Mouse (Mus musculus) hindbrain, embryonic 15.5 days (tissue): Measurements from ENCODE around the gene Hydin. TPM values are rescaled to one million over a fixed set of nuclear protein-coding genes. Genes with fewer than 3 reads are reported as not detected.
A peak's percentile ranks its signal among the peaks of the same experiment; 100 is the strongest.

Experiments used
- ATAC-seq: fragments of 200-750 bp; cut with Nextera tagmentation; 2 replicates; pipeline ENCODE4 v1.8.0; 2017; ENCODE audit warnings: low read depth, moderate number of reproducible peaks, moderate TSS enrichment; ENCODE audit not compliant: low FRiP score
- H3K27ac ChIP-seq: fragments of 300-500 bp; sonication (generic); replicated peaks from 2 replicates; pipeline ENCODE4 v1.5.1; 2015; ENCODE audit warnings: mild to moderate bottlenecking, inconsistent platforms
- H3K27me3 ChIP-seq: fragments of 300-500 bp; sonication (generic); 2 replicates; pipeline ENCODE4 v1.6.1; 2015; ENCODE audit warnings: control low read depth, inconsistent platforms
- H3K36me3 ChIP-seq: fragments of 300-500 bp; sonication (generic); 2 replicates; pipeline ENCODE4 v1.6.1; 2015; ENCODE audit warnings: control low read depth, inconsistent platforms
- H3K4me1 ChIP-seq: fragments of 300-500 bp; sonication (generic); replicated peaks from 2 replicates; pipeline ENCODE4 v1.6.1; 2015; ENCODE audit warnings: control low read depth, inconsistent platforms
- H3K4me2 ChIP-seq: fragments of 300-500 bp; sonication (generic); 2 replicates; pipeline ENCODE4 v1.6.1; 2015; ENCODE audit warnings: moderate library complexity, mild to moderate bottlenecking, inconsistent platforms
- H3K4me3 ChIP-seq: fragments of 300-500 bp; sonication (generic); 2 replicates; pipeline ENCODE4 v1.5.1; 2015; ENCODE audit warnings: mild to moderate bottlenecking, inconsistent platforms
- H3K9ac ChIP-seq: fragments of 300-500 bp; sonication (generic); 2 replicates; pipeline ENCODE4 v1.6.1; 2015; ENCODE audit warnings: inconsistent platforms
- H3K9me3 ChIP-seq: fragments of 300-500 bp; sonication (generic); 2 replicates; pipeline ENCODE4 v1.6.1; 2016; ENCODE audit warnings: control low read depth, inconsistent platforms
- WGBS: fragments of 180-500 bp; shearing (Covaris S2); methylation state at CpG from one replicate; pipeline ENCODE4 v1.1.7; 2015; 5-methylcytosine and 5-hydroxymethylcytosine counted together
- polyA plus RNA-seq: library from polyadenylated mRNA; unstranded; fragments of >200 nt; fragmentation: Nextera tagmentation; extraction: Ambion mirVana; gene quantifications from 2 replicates; pipeline ENCODE4 v1.2.1, GENCODE M21; 2015

Hydin gene
- 0.33 and 0.41 TPM in 2 replicates for polyA plus RNA-seq

- H3K27ac ChIP-seq: no peak within 1 kb of the TSS
- WGBS: under 1% methylated on average over 15 of the region's 15 CpGs
- H3K9me3 ChIP-seq: no peaks in the 10 kb centered on the region
- peak; percentile 94 for ATAC-seq
- no peaks in the 10 kb centered on the region for H3K27me3 ChIP-seq
- H3K4me3 ChIP-seq: peak within 1 kb of the TSS; percentile 30
- H3K36me3 ChIP-seq: no peaks in the 10 kb centered on the region
- H3K9ac ChIP-seq: 0 out of 2 replicates have a peak within 1 kb of the TSS, but pooled peaks have one; percentile 10
- H3K4me1 ChIP-seq: peaks cover 11% of the 10 kb centered on the region
- H3K4me2 ChIP-seq: peak within 1 kb of the TSS; percentile 61
Observed at GRCm38 (mm10) chr8:110266741-110267140, at the start of gene Hydin. Gene Hydin (plus strand): TSS chr8:110266977.

- peaks cover 12% of the 10 kb centered on the region for H3K36me3 ChIP-seq
- peak overlapping the region; percentile 30; the same call in 1 of the 2 replicates for H3K9ac ChIP-seq
- WGBS: 29% methylated on average over 5 of the region's 5 CpGs
- H3K9me3 ChIP-seq: no peaks in the 10 kb centered on the region
- H3K4me1 ChIP-seq: peaks cover 25% of the 10 kb centered on the region
- H3K4me2 ChIP-seq: peak overlapping the region; percentile 74
- peak; percentile 43; the same call in 1 of the 2 replicates for ATAC-seq
- H3K27me3 ChIP-seq: no peaks in the 10 kb centered on the region
- peak overlapping the region; percentile 58 for H3K4me3 ChIP-seq
- H3K27ac ChIP-seq: peak overlapping the region; percentile 77
Observed at GRCm38 (mm10) chr8:110217198-110217597, 49.6 kb upstream of the Hydin start.

- H3K27ac ChIP-seq: peak overlapping the region; percentile 77
- H3K4me1 ChIP-seq: peaks cover 25% of the 10 kb centered on the region
- under 1% methylated on average over 43 of the region's 43 CpGs for WGBS
- peaks cover 17% of the 10 kb centered on the region for H3K36me3 ChIP-seq
- H3K9ac ChIP-seq: peak overlapping the region; percentile 49
- no peaks in the 10 kb centered on the region for H3K27me3 ChIP-seq
- peak overlapping the region; percentile 74 for H3K4me2 ChIP-seq
- no peaks in the 10 kb centered on the region for H3K9me3 ChIP-seq
- ATAC-seq: peak; percentile 100
- H3K4me3 ChIP-seq: peak overlapping the region; percentile 58
Observed at GRCm38 (mm10) chr8:110217681-110218131, 49.1 kb upstream of the Hydin start.

GRCm38 (mm10) chr8:110218511-110218910, 48.3 kb upstream of the Hydin start:
- no peak overlapping the region for H3K27ac ChIP-seq
- no peaks in the 10 kb centered on the region for H3K27me3 ChIP-seq
- H3K4me3 ChIP-seq: peak overlapping the region; percentile 58
- no peaks in the 10 kb centered on the region for H3K9me3 ChIP-seq
- H3K9ac ChIP-seq: peak overlapping the region; percentile 49
- WGBS: 78% methylated on average over 5 of the region's 5 CpGs
- no peak for ATAC-seq
- H3K4me2 ChIP-seq: peak overlapping the region; percentile 74
- H3K4me1 ChIP-seq: peaks cover 25% of the 10 kb centered on the region
- peaks cover 25% of the 10 kb centered on the region for H3K36me3 ChIP-seq

- Histone ChIP-seq H3K36me3 (peaks cover 32% of the 10 kb centered on the region), H3K4me2 (no peak overlapping the region), H3K27ac (no peak overlapping the region), H3K27me3 (no peaks in the 10 kb centered on the region), H3K9ac (no peak overlapping the region), H3K9me3 (no peaks in the 10 kb centered on the region), H3K4me3 (no peak overlapping the region), H3K4me1 (peaks cover 25% of the 10 kb centered on the region)
- no peak for ATAC-seq
- 93% methylated on average over 14 of the region's 14 CpGs for WGBS
Observed at GRCm38 (mm10) chr8:110220936-110221335, 45.8 kb upstream of the Hydin start.

GRCm38 (mm10) chr8:110230803-110231202, 36.0 kb upstream of the Hydin start:
- H3K4me2 ChIP-seq: no peak overlapping the region
- no peaks in the 10 kb centered on the region for H3K4me1 ChIP-seq
- H3K4me3 ChIP-seq: no peak overlapping the region
- no peaks in the 10 kb centered on the region for H3K9me3 ChIP-seq
- H3K36me3 ChIP-seq: no peaks in the 10 kb centered on the region
- no peak overlapping the region for H3K27ac ChIP-seq
- H3K27me3 ChIP-seq: no peaks in the 10 kb centered on the region
- WGBS: 51% methylated on average over 6 of the region's 6 CpGs
- no peak for ATAC-seq
- no peak overlapping the region for H3K9ac ChIP-seq

GRCm38 (mm10) chr8:110242278-110243177, 24.2 kb upstream of the Hydin start:
- WGBS: 39% methylated on average over 7 of the region's 7 CpGs
- H3K9me3 ChIP-seq: no peaks in the 10 kb centered on the region
- no peak for ATAC-seq

GRCm38 (mm10) chr8:110244566-110244965, 22.2 kb upstream of the Hydin start:
- Histone ChIP-seq H3K27me3 (no peaks in the 10 kb centered on the region), H3K4me2 (no peak overlapping the region), H3K4me1 (peaks cover 10% of the 10 kb centered on the region), H3K9me3 (no peaks in the 10 kb centered on the region), H3K4me3 (no peak overlapping the region), H3K36me3 (no peaks in the 10 kb centered on the region), H3K9ac (no peak overlapping the region), H3K27ac (no peak overlapping the region)
- 57% methylated on average over 2 of the region's 2 CpGs for WGBS
- ATAC-seq: no peak

More at GRCm38 (mm10) chr8:110242278-110243177, 24.2 kb upstream of the Hydin start:
- no peak overlapping the region for H3K4me2 ChIP-seq
- no peaks in the 10 kb centered on the region for H3K27me3 ChIP-seq
- H3K4me3 ChIP-seq: no peak overlapping the region
- H3K9ac ChIP-seq: no peak overlapping the region
- H3K27ac ChIP-seq: peak overlapping the region; percentile 54
- H3K36me3 ChIP-seq: no peaks in the 10 kb centered on the region
- H3K4me1 ChIP-seq: peaks cover 10% of the 10 kb centered on the region

GRCm38 (mm10) chr8:110247238-110247637, 19.5 kb upstream of the Hydin start:
- Histone ChIP-seq H3K36me3 (no peaks in the 10 kb centered on the region), H3K4me2 (no peak overlapping the region), H3K4me1 (peaks cover 10% of the 10 kb centered on the region), H3K4me3 (no peak overlapping the region), H3K27ac (no peak overlapping the region), H3K9me3 (no peaks in the 10 kb centered on the region), H3K27me3 (no peaks in the 10 kb centered on the region), H3K9ac (no peak overlapping the region)
- ATAC-seq: no peak
- WGBS: 90% methylated on average over 6 of the region's 6 CpGs

GRCm38 (mm10) chr8:110253986-110254385, 12.8 kb upstream of the Hydin start:
- no peaks in the 10 kb centered on the region for H3K27me3 ChIP-seq
- H3K4me1 ChIP-seq: no peaks in the 10 kb centered on the region
- no peaks in the 10 kb centered on the region for H3K36me3 ChIP-seq
- no peak overlapping the region for H3K9ac ChIP-seq
- H3K4me2 ChIP-seq: no peak overlapping the region
- WGBS: 83% methylated on average over 4 of the region's 4 CpGs
- no peak overlapping the region for H3K4me3 ChIP-seq
- ATAC-seq: no peak
- no peaks in the 10 kb centered on the region for H3K9me3 ChIP-seq
- H3K27ac ChIP-seq: no peak overlapping the region

- no peak for ATAC-seq
- H3K4me1 ChIP-seq: peaks cover 11% of the 10 kb centered on the region
- H3K9ac ChIP-seq: no peak overlapping the region
Observed at GRCm38 (mm10) chr8:110265796-110266305, 926 bp upstream of the Hydin start.

GRCm38 (mm10) chr8:110267268-110267667, 491 bp downstream of the Hydin start:
- peak overlapping the region; percentile 30 for H3K4me3 ChIP-seq
- peak overlapping the region; percentile 61 for H3K4me2 ChIP-seq
- no peak overlapping the region for H3K27ac ChIP-seq
- peaks cover 11% of the 10 kb centered on the region for H3K4me1 ChIP-seq
- no peak for ATAC-seq
- 12% methylated on average over 12 of the region's 12 CpGs for WGBS
- H3K36me3 ChIP-seq: no peaks in the 10 kb centered on the region
- H3K9me3 ChIP-seq: no peaks in the 10 kb centered on the region
- 0 out of 2 replicates have a peak overlapping the region, but pooled peaks have one; percentile 10 for H3K9ac ChIP-seq
- H3K27me3 ChIP-seq: no peaks in the 10 kb centered on the region

More at GRCm38 (mm10) chr8:110265796-110266305, 926 bp upstream of the Hydin start:
- Histone ChIP-seq H3K9me3 (no peaks in the 10 kb centered on the region), H3K4me2 (no peak overlapping the region), H3K4me3 (no peak overlapping the region), H3K27me3 (no peaks in the 10 kb centered on the region), H3K27ac (no peak overlapping the region), H3K36me3 (no peaks in the 10 kb centered on the region)
- WGBS: 76% methylated on average over 11 of the region's 11 CpGs
